Mouse (Mus musculus): ENCODE results near the gene Insrr. TPM values are rescaled to one million over a fixed set of nuclear protein-coding genes. Genes with fewer than 3 reads are reported as not detected.
"Not testable (repeated sequence)": the region's sequence is repeated elsewhere in the genome, so short reads cannot be mapped to it uniquely, and the experiment has no call there.

Insrr gene
- polyA plus RNA-seq, 1 experiment from 2014 or later: 0.04 TPM

GRCm38 (mm10) chr3:87812873-87813272, 16.1 kb downstream of the Insrr start:
- peaks cover 47% of the 10 kb centered on the region for H3K27me3 ChIP-seq (ENCODE audit: control insufficient read depth, insufficient read depth, low read depth, low read length)
- H3K4me2 ChIP-seq (ENCODE audit: low read depth, low read length): no peak overlapping the region
- H3K36me3 ChIP-seq (ENCODE audit: control insufficient read depth, insufficient read depth, low read length): no peaks in the 10 kb centered on the region
- no peak for ATAC-seq (ENCODE audit: low read depth)
- no peaks in the 10 kb centered on the region for H3K9me3 ChIP-seq (ENCODE audit: control insufficient read depth, low read length)
- no peaks in the 10 kb centered on the region; the same call in 1 of the 2 replicates for H3K4me1 ChIP-seq (replicated peaks; ENCODE audit: control insufficient read depth, insufficient read depth, low read length)
- H3K4me3 ChIP-seq (ENCODE audit: low read length): no peak overlapping the region
- H3K27ac ChIP-seq (ENCODE audit: low read length): no peak overlapping the region
- WGBS: 42% methylated on average over 10 of the region's 10 CpGs
- H3K9ac ChIP-seq (ENCODE audit: low read length): no peak overlapping the region

- 44% methylated on average over 6 of the region's 6 CpGs for WGBS
- peaks cover 23% of the 10 kb centered on the region for H3K27me3 ChIP-seq (ENCODE audit: control insufficient read depth, insufficient read depth, low read depth, low read length)
- H3K9ac ChIP-seq (ENCODE audit: low read length): no peak overlapping the region
- peak; percentile 18; the same call in 1 of the 2 replicates for ATAC-seq (ENCODE audit: low read depth)
- H3K36me3 ChIP-seq (ENCODE audit: control insufficient read depth, insufficient read depth, low read length): no peaks in the 10 kb centered on the region
- H3K27ac ChIP-seq (ENCODE audit: low read length): no peak overlapping the region
- no peak overlapping the region for H3K4me3 ChIP-seq (ENCODE audit: low read length)
- no peaks in the 10 kb centered on the region for H3K4me1 ChIP-seq (replicated peaks; ENCODE audit: control insufficient read depth, insufficient read depth, low read length)
- no peak overlapping the region for H3K4me2 ChIP-seq (ENCODE audit: low read depth, low read length)
- H3K9me3 ChIP-seq (ENCODE audit: control insufficient read depth, low read length): no peaks in the 10 kb centered on the region
These were observed 19.4 kb downstream of the Insrr start for GRCm38 (mm10) chr3:87816166-87816565.

GRCm38 (mm10) chr3:87816646-87817093, 19.9 kb downstream of the Insrr start:
- Histone ChIP-seq H3K27me3 (ENCODE audit: control insufficient read depth, insufficient read depth, low read depth, low read length) (peaks cover 18% of the 10 kb centered on the region), H3K27ac (ENCODE audit: low read length) (no peak overlapping the region), H3K4me3 (ENCODE audit: low read length) (no peak overlapping the region), H3K4me2 (ENCODE audit: low read depth, low read length) (no peak overlapping the region), H3K9me3 (ENCODE audit: control insufficient read depth, low read length) (no peaks in the 10 kb centered on the region), H3K9ac (ENCODE audit: low read length) (no peak overlapping the region), H3K4me1 (replicated peaks; ENCODE audit: control insufficient read depth, insufficient read depth, low read length) (no peaks in the 10 kb centered on the region), H3K36me3 (ENCODE audit: control insufficient read depth, insufficient read depth, low read length) (no peaks in the 10 kb centered on the region)
- ATAC-seq (ENCODE audit: low read depth): peak; percentile 69
- WGBS: 2% methylated on average over 12 of the region's 12 CpGs

GRCm38 (mm10) chr3:87818226-87818625, 21.5 kb downstream of the Insrr start:
- H3K9ac ChIP-seq (ENCODE audit: low read length): no peak overlapping the region
- H3K27ac ChIP-seq (ENCODE audit: low read length): no peak overlapping the region
- H3K27me3 ChIP-seq (ENCODE audit: control insufficient read depth, insufficient read depth, low read depth, low read length): peaks cover 15% of the 10 kb centered on the region
- no peaks in the 10 kb centered on the region for H3K9me3 ChIP-seq (ENCODE audit: control insufficient read depth, low read length)
- H3K4me2 ChIP-seq (ENCODE audit: low read depth, low read length): no peak overlapping the region
- no peak for ATAC-seq (ENCODE audit: low read depth)
- H3K4me3 ChIP-seq (ENCODE audit: low read length): no peak overlapping the region
- no peaks in the 10 kb centered on the region for H3K4me1 ChIP-seq (replicated peaks; ENCODE audit: control insufficient read depth, insufficient read depth, low read length)
- WGBS: 53% methylated on average over 12 of the region's 12 CpGs
- H3K36me3 ChIP-seq (ENCODE audit: control insufficient read depth, insufficient read depth, low read length): no peaks in the 10 kb centered on the region

GRCm38 (mm10) chr3:87824206-87824605, 27.5 kb downstream of the Insrr start, which contains the start of gene Pear1:
Pear1 (minus strand) TSS chr3:87824306.
- ATAC-seq (ENCODE audit: low read depth); H3K4me3 ChIP-seq (ENCODE audit: low read length); H3K4me1 ChIP-seq (replicated peaks; ENCODE audit: control insufficient read depth, insufficient read depth, low read length); H3K9ac ChIP-seq (ENCODE audit: low read length); H3K27ac ChIP-seq (ENCODE audit: low read length); H3K27me3 ChIP-seq (ENCODE audit: control insufficient read depth, insufficient read depth, low read depth, low read length); H3K4me2 ChIP-seq (ENCODE audit: low read depth, low read length); H3K9me3 ChIP-seq (ENCODE audit: control insufficient read depth, low read length); H3K36me3 ChIP-seq (ENCODE audit: control insufficient read depth, insufficient read depth, low read length): not testable (repeated sequence)
- WGBS: 73% methylated on average over 1 of the region's 1 CpGs

- WGBS: 42% methylated on average over 4 of the region's 4 CpGs
- no peaks in the 10 kb centered on the region for H3K36me3 ChIP-seq (ENCODE audit: control insufficient read depth, insufficient read depth, low read length)
- no peak overlapping the region for H3K27ac ChIP-seq (ENCODE audit: low read length)
- ATAC-seq (ENCODE audit: low read depth): no peak
- no peaks in the 10 kb centered on the region for H3K4me1 ChIP-seq (replicated peaks; ENCODE audit: control insufficient read depth, insufficient read depth, low read length)
- no peak overlapping the region for H3K9ac ChIP-seq (ENCODE audit: low read length)
- H3K4me2 ChIP-seq (ENCODE audit: low read depth, low read length): no peak overlapping the region
- no peaks in the 10 kb centered on the region for H3K27me3 ChIP-seq (ENCODE audit: control insufficient read depth, insufficient read depth, low read depth, low read length)
- H3K4me3 ChIP-seq (ENCODE audit: low read length): no peak overlapping the region
- no peaks in the 10 kb centered on the region for H3K9me3 ChIP-seq (ENCODE audit: control insufficient read depth, low read length)
These were observed 31.7 kb downstream of the Insrr start for GRCm38 (mm10) chr3:87828435-87828834.

- no peaks in the 10 kb centered on the region for H3K9me3 ChIP-seq (ENCODE audit: control insufficient read depth, low read length)
- no peaks in the 10 kb centered on the region for H3K36me3 ChIP-seq (ENCODE audit: control insufficient read depth, insufficient read depth, low read length)
- H3K9ac ChIP-seq (ENCODE audit: low read length): no peak overlapping the region
- H3K4me1 ChIP-seq (replicated peaks; ENCODE audit: control insufficient read depth, insufficient read depth, low read length): no peaks in the 10 kb centered on the region
- H3K4me3 ChIP-seq (ENCODE audit: low read length): no peak overlapping the region
- no peaks in the 10 kb centered on the region for H3K27me3 ChIP-seq (ENCODE audit: control insufficient read depth, insufficient read depth, low read depth, low read length)
- H3K4me2 ChIP-seq (ENCODE audit: low read depth, low read length): no peak overlapping the region
- H3K27ac ChIP-seq (ENCODE audit: low read length): no peak overlapping the region
- WGBS: 46% methylated on average over 10 of the region's 10 CpGs
- ATAC-seq (ENCODE audit: low read depth): no peak
These were observed 32.3 kb downstream of the Insrr start for GRCm38 (mm10) chr3:87829025-87829424.

- Histone ChIP-seq H3K9ac (ENCODE audit: low read length) (no peak overlapping the region), H3K36me3 (ENCODE audit: control insufficient read depth, insufficient read depth, low read length) (no peaks in the 10 kb centered on the region), H3K4me2 (ENCODE audit: low read depth, low read length) (no peak overlapping the region), H3K4me3 (ENCODE audit: low read length) (no peak overlapping the region), H3K9me3 (ENCODE audit: control insufficient read depth, low read length) (no peaks in the 10 kb centered on the region), H3K27ac (ENCODE audit: low read length) (no peak overlapping the region), H3K27me3 (ENCODE audit: control insufficient read depth, insufficient read depth, low read depth, low read length) (no peaks in the 10 kb centered on the region), H3K4me1 (replicated peaks; ENCODE audit: control insufficient read depth, insufficient read depth, low read length) (no peaks in the 10 kb centered on the region)
- ATAC-seq (ENCODE audit: low read depth): no peak
- WGBS: 79% methylated on average over 7 of the region's 7 CpGs
These were observed 35.5 kb downstream of the Insrr start for GRCm38 (mm10) chr3:87832109-87832859.

- Histone ChIP-seq H3K27me3 (ENCODE audit: control insufficient read depth, insufficient read depth, low read depth, low read length) (no peaks in the 10 kb centered on the region), H3K9ac (ENCODE audit: low read length) (no peak overlapping the region), H3K9me3 (ENCODE audit: control insufficient read depth, low read length) (no peaks in the 10 kb centered on the region), H3K4me1 (replicated peaks; ENCODE audit: control insufficient read depth, insufficient read depth, low read length) (no peaks in the 10 kb centered on the region), H3K4me3 (ENCODE audit: low read length) (no peak overlapping the region), H3K4me2 (ENCODE audit: low read depth, low read length) (no peak overlapping the region), H3K27ac (ENCODE audit: low read length) (no peak overlapping the region), H3K36me3 (ENCODE audit: control insufficient read depth, insufficient read depth, low read length) (no peaks in the 10 kb centered on the region)
- no peak for ATAC-seq (ENCODE audit: low read depth)
- WGBS: 61% methylated on average over 5 of the region's 5 CpGs
These were observed 36.7 kb downstream of the Insrr start for GRCm38 (mm10) chr3:87833482-87833881.

Data from lung, embryonic 16.5 days (tissue).